ENCODE assay signal across 32 mouse cellular contexts in the genomic region with DNA sequence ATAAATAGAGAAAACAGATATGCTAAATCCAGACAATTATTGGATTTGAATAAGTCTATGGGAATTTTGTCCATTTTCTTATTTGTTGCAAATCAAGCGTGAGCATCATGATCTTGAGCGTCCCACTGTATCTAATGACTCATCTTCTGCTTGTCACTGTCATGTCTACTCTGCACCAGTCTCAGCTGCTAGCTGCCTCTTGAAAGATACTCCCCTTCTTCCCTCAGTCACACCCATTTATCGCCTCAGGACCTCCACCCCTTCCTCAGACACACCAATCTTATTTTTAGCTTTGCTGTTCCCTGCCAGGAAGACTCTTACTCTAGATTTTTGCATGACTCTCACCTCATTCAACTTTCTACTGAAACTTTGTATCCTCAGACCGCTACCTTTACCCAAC. TPM values are rescaled to one million over a fixed set of nuclear protein-coding genes. Genes with fewer than 3 reads are reported as not detected.
DNase-seq lines count a peak whose midpoint lies in the region; ATAC-seq and TF ChIP-seq lines count a peak whose summit lies in the region.
"Had no signal": no experiment of that assay in that cellular context is flagged by ENCODE, and none has a peak within 500 bp of the region (broad histone marks: within the 10 kb centered on the region; RNA-seq: fewer than 3 reads in every experiment).

No protein-coding gene starts in this region.

- H3K4me1 ChIP-seq in heart, embryonic 11.5 days (ENCODE audit: control insufficient read depth, insufficient read depth, low read length), result peaks cover 15% of the 10 kb centered on the region
- peaks cover 6 to 25% of the 10 kb centered on the region in 2 experiments for H3K4me1 ChIP-seq in heart, embryonic 14.5 days (ENCODE audit: control insufficient read depth in 2 of 2, insufficient read depth in 2 of 2, low read length in 2 of 2)
- H3K4me1 ChIP-seq in heart, postnatal 0 days (ENCODE audit: control insufficient read depth, insufficient read depth), result peaks cover 36% of the 10 kb centered on the region
- H3K4me1 ChIP-seq in heart, adult 2 months (ENCODE audit: control insufficient read depth, insufficient read depth, low read length), result peaks cover 11% of the 10 kb centered on the region
- peaks cover 2 to 3% of the 10 kb centered on the region in 2 experiments; a peak in 2 of 4 replicates for H3K4me1 ChIP-seq in MEL (ENCODE audit: control insufficient read depth in 1 of 2, insufficient read depth in 2 of 2, low read length in 2 of 2)
- H3K4me1 ChIP-seq: embryonic facial prominence, embryonic 12.5 days; hindbrain, embryonic 10.5 days; hindbrain, embryonic 13.5 days; intestine, embryonic 15.5 days had no signal

- 54% methylated on average over 4 of the region's 4 CpGs for WGBS in heart, embryonic 11.5 days (ENCODE audit: insufficient replicate concordance)
- 33% methylated on average over 4 of the region's 4 CpGs for WGBS in heart, embryonic 14.5 days
- 42% methylated on average over 4 of the region's 4 CpGs for WGBS in heart, postnatal 0 days
- WGBS in heart, adult 2 months, result 54% methylated on average over 4 of the region's 4 CpGs

- H3K27ac ChIP-seq in heart, embryonic 11.5 days (ENCODE audit: low read depth, low read length), result 0 out of 2 replicates have a peak overlapping the region, but pooled peaks have one; percentile 22
- peak overlapping the region; percentile 41 to 46; a peak in 3 of 4 replicates for H3K27ac ChIP-seq in heart, embryonic 14.5 days (replicated peaks in 1 of 2; ENCODE audit: control insufficient read depth in 1 of 2, insufficient read depth in 1 of 2, low read depth in 2 of 2, low read length in 2 of 2)
- 0 out of 2 replicates have a peak overlapping the region, but pooled peaks have one; percentile 38 for H3K27ac ChIP-seq in heart, postnatal 0 days (ENCODE audit: low read depth)
- H3K27ac ChIP-seq in heart, adult 2 months, result no peak overlapping the region
- H3K27ac ChIP-seq in MEL (ENCODE audit: control insufficient read depth, low read depth, low read length), result no peak overlapping the region
- H3K27ac ChIP-seq: embryonic facial prominence, embryonic 12.5 days; embryonic facial prominence, embryonic 15.5 days; gastrocnemius, adult 2 months; hindbrain, embryonic 10.5 days; hindbrain, embryonic 13.5 days; intestine, embryonic 15.5 days had no signal

- TF ChIP-seq EP300 in heart, postnatal 0 days (IDR thresholded peaks at IDR 0.05; ENCODE audit: low read depth), result no peak
- no peak for TF ChIP-seq EP300 in heart, adult 2 months (IDR thresholded peaks at IDR 0.05; ENCODE audit: insufficient read depth, low read depth, low read length)
- TF ChIP-seq EP300 in MEL (IDR thresholded peaks at IDR 0.05; ENCODE audit: low read depth in 1 of 2, low read length in 2 of 2), result no peak

- TF ChIP-seq POLR2A in heart, adult 2 months (IDR thresholded peaks at IDR 0.05; ENCODE audit: insufficient read depth, low read depth, low read length), result no peak
- no peak for TF ChIP-seq POLR2A in MEL (IDR thresholded peaks at IDR 0.05; ENCODE audit: control insufficient read depth in 1 of 2, insufficient read depth in 1 of 2, low read depth in 1 of 2, low read length in 2 of 2, poor library complexity in 1 of 2)

- H3K27me3 ChIP-seq in heart, embryonic 11.5 days (ENCODE audit: control insufficient read depth, insufficient read depth, low read length), result no peaks in the 10 kb centered on the region
- no peaks in the 10 kb centered on the region for H3K27me3 ChIP-seq in heart, embryonic 14.5 days (ENCODE audit: control insufficient read depth, insufficient read depth, low read length)
- H3K27me3 ChIP-seq in heart, postnatal 0 days (ENCODE audit: control insufficient read depth, insufficient read depth, low read length), result no peaks in the 10 kb centered on the region
- no peaks in the 10 kb centered on the region for H3K27me3 ChIP-seq in heart, adult 2 months (ENCODE audit: control insufficient read depth, insufficient read depth, low read length)
- no peaks in the 10 kb centered on the region for H3K27me3 ChIP-seq in MEL (ENCODE audit: control insufficient read depth in 1 of 2, insufficient read depth in 2 of 2, low read length in 2 of 2)
- H3K27me3 ChIP-seq: CH12.LX; embryonic facial prominence, embryonic 12.5 days; embryonic facial prominence, embryonic 15.5 days; hindbrain, embryonic 13.5 days; intestine, embryonic 15.5 days had no signal

- no peak overlapping the region for H3K9ac ChIP-seq in heart, embryonic 11.5 days (ENCODE audit: low read depth, low read length)
- H3K9ac ChIP-seq in heart, embryonic 14.5 days (ENCODE audit: low read length), result no peak overlapping the region
- H3K9ac ChIP-seq in heart, postnatal 0 days (replicated peaks; ENCODE audit: low read depth, low read length), result no peak overlapping the region
- H3K9ac ChIP-seq in heart, adult 2 months (ENCODE audit: low read depth, low read length), result no peak overlapping the region
- no peak overlapping the region for H3K9ac ChIP-seq in MEL (ENCODE audit: control insufficient read depth, low read depth, low read length, poor library complexity, severe bottlenecking)
- H3K9ac ChIP-seq: embryonic facial prominence, embryonic 12.5 days; embryonic facial prominence, embryonic 15.5 days; forebrain, postnatal 0 days; hindbrain, embryonic 13.5 days; intestine, embryonic 15.5 days had no signal

- no peak overlapping the region for H3K4me3 ChIP-seq in heart, embryonic 11.5 days (ENCODE audit: low read depth, low read length)
- no peak overlapping the region for H3K4me3 ChIP-seq in heart, embryonic 14.5 days (ENCODE audit: control insufficient read depth in 1 of 2, insufficient read depth in 1 of 2, low read depth in 1 of 2, low read length in 2 of 2)
- H3K4me3 ChIP-seq in heart, postnatal 0 days (ENCODE audit: low read depth, low read length), result no peak overlapping the region
- no peak overlapping the region for H3K4me3 ChIP-seq in heart, adult 2 months
- H3K4me3 ChIP-seq in MEL (ENCODE audit: control insufficient read depth in 1 of 2, insufficient read depth in 1 of 2, low read depth in 2 of 2, low read length in 2 of 2), result no peak overlapping the region
- H3K4me3 ChIP-seq: embryonic facial prominence, embryonic 12.5 days; embryonic facial prominence, embryonic 15.5 days; gastrocnemius, adult 2 months; hindbrain, embryonic 10.5 days; hindbrain, embryonic 13.5 days; intestine, embryonic 15.5 days had no signal

- no peak for ATAC-seq in heart, embryonic 11.5 days (replicated peaks; ENCODE audit: insufficient number of reproducible peaks, low FRiP score, low TSS enrichment)
- no peak for ATAC-seq in heart, embryonic 14.5 days (ENCODE audit: insufficient number of reproducible peaks, insufficient read depth, low FRiP score, low read depth)
- ATAC-seq in heart, postnatal 0 days (ENCODE audit: insufficient read depth, low read depth), result no peak
- ATAC-seq: forebrain, embryonic 14.5 days; forebrain, postnatal 0 days; hindbrain, embryonic 16.5 days; intestine, embryonic 15.5 days had no signal

- peaks cover 2% of the 10 kb centered on the region for H3K79me2 ChIP-seq in heart, adult 2 months (replicated peaks; ENCODE audit: control insufficient read depth, insufficient read depth, low read length)
- H3K79me2 ChIP-seq in MEL (ENCODE audit: control insufficient read depth, insufficient read depth, low read length, poor library complexity), result peaks cover 2% of the 10 kb centered on the region; the same call in 1 of the 2 replicates

- peak overlapping the region; percentile 19 for H3K4me2 ChIP-seq in heart, embryonic 11.5 days
- peak overlapping the region; percentile 6 for H3K4me2 ChIP-seq in heart, embryonic 14.5 days (ENCODE audit: low read length)
- H3K4me2 ChIP-seq in heart, postnatal 0 days (ENCODE audit: low read depth, low read length), result peak overlapping the region; percentile 21; the same call in 1 of the 2 replicates
- H3K4me2 ChIP-seq: embryonic facial prominence, embryonic 12.5 days; embryonic facial prominence, embryonic 15.5 days; hindbrain, embryonic 13.5 days; intestine, embryonic 15.5 days had no signal

- TF ChIP-seq RAD21 in MEL (IDR thresholded peaks at IDR 0.05; ENCODE audit: low read depth, low read length), result no peak

- no peak for DNase-seq in heart, postnatal 25 days (ENCODE audit: low spot score)
- no peak for DNase-seq in heart, postnatal 10 days
- no peak for DNase-seq in heart, postnatal 0 days (ENCODE audit: low spot score)
- no peak for DNase-seq in heart, adult 2 months
- DNase-seq in MEL (ENCODE audit: low read depth, low spot score), result peak; percentile 40
- no peak for DNase-seq in left cerebral cortex, adult 18-20 months (ENCODE audit: low spot score in 2 of 2)
- DNase-seq: adrenal gland, adult 2 months; adrenal gland, postnatal 14 days; B cell, adult 2 months; cerebellum, adult 11 months; cerebellum, adult 2 months; cerebellum, adult 9-11 months; cerebellum, postnatal 25 days; forebrain, postnatal 0 days; gastrocnemius, adult 2 months; gastrocnemius, postnatal 14 days; heart, adult 18-20 months; kidney, adult 11 months; kidney, adult 8-10 months had no signal

- no peak for TF ChIP-seq CTCF in heart, postnatal 0 days (IDR thresholded peaks at IDR 0.05; ENCODE audit: low read depth)
- TF ChIP-seq CTCF in heart, adult 2 months (IDR thresholded peaks at IDR 0.05), result no peak
- no peak for TF ChIP-seq CTCF in MEL (IDR thresholded peaks at IDR 0.05 in 2 of 3, conservative IDR thresholded peaks at IDR 0.05 in 1 of 3; ENCODE audit: control insufficient read depth in 1 of 3, insufficient read depth in 1 of 3, low read depth in 2 of 3, low read length in 3 of 3, poor library complexity in 1 of 3, severe bottlenecking in 1 of 3)

- no peaks in the 10 kb centered on the region for H3K36me3 ChIP-seq in heart, embryonic 11.5 days (ENCODE audit: control insufficient read depth, insufficient read depth, low read length)
- no peaks in the 10 kb centered on the region for H3K36me3 ChIP-seq in heart, embryonic 14.5 days (ENCODE audit: control insufficient read depth, insufficient read depth, low read length)
- H3K36me3 ChIP-seq in heart, postnatal 0 days (replicated peaks; ENCODE audit: control insufficient read depth, insufficient read depth, low read length), result no peaks in the 10 kb centered on the region
- peaks cover 19% of the 10 kb centered on the region for H3K36me3 ChIP-seq in heart, adult 2 months (ENCODE audit: control insufficient read depth, insufficient read depth, low read length)
- peaks cover 0 to 5% of the 10 kb centered on the region in 2 experiments; a peak in 2 of 4 replicates for H3K36me3 ChIP-seq in MEL (ENCODE audit: control insufficient read depth in 1 of 2, insufficient read depth in 2 of 2, low read length in 2 of 2)
- H3K36me3 ChIP-seq: embryonic facial prominence, embryonic 12.5 days; embryonic facial prominence, embryonic 15.5 days; G1E; hindbrain, embryonic 10.5 days; hindbrain, embryonic 13.5 days; intestine, embryonic 15.5 days had no signal

- intact Hi-C loops in heart, postnatal 25 days (cut with DNase I), result no loop called here
- intact Hi-C loops in heart, postnatal 10 days (cut with DNase I), result no loop called here
- intact Hi-C loops in heart, adult 2 months (cut with DNase I), result no loop called here

- H3K9me3 ChIP-seq in heart, embryonic 11.5 days (replicated peaks; ENCODE audit: control insufficient read depth, low read length), result no peaks in the 10 kb centered on the region
- no peaks in the 10 kb centered on the region for H3K9me3 ChIP-seq in heart, embryonic 14.5 days (ENCODE audit: control insufficient read depth, low read length)
- no peaks in the 10 kb centered on the region for H3K9me3 ChIP-seq in heart, postnatal 0 days (replicated peaks; ENCODE audit: control insufficient read depth, low read length)
- H3K9me3 ChIP-seq in MEL (replicated peaks; ENCODE audit: insufficient read depth, low read length), result no peaks in the 10 kb centered on the region
- H3K9me3 ChIP-seq: embryonic facial prominence, embryonic 12.5 days; embryonic facial prominence, embryonic 15.5 days; G1E; hindbrain, embryonic 10.5 days; hindbrain, embryonic 13.5 days; intestine, embryonic 15.5 days had no signal

RNA-seq across cellular contexts. Expression of a gene that starts 19.0 kb away (rescaled TPM):
- 42.6 and 56.9 TPM in 2 replicates for polyA plus RNA-seq in heart, embryonic 11.5 days (2014; fragmentation: Nextera tagmentation; extraction: Ambion mirVana)
- 10 to 100 TPM; 16.8 to 17.5 TPM for total RNA-seq in heart, postnatal 25 days (2021)
- polyA plus RNA-seq in heart, embryonic 14.5 days (2014; fragmentation: Nextera tagmentation; extraction: Ambion mirVana), result 57.4 and 58.2 TPM in 2 replicates
- 10 to 100 TPM; 28.0 to 28.4 TPM for total RNA-seq in heart, postnatal 10 days (2021)
- 10.9 and 45.6 TPM in 2 replicates for total RNA-seq in heart, postnatal 0 days (2014; rRNA removed; ENCODE audit: low replicate concordance)
- polyA plus RNA-seq in heart, postnatal 0 days (2015; fragmentation: Nextera tagmentation; extraction: Ambion mirVana), result 41.0 and 42.1 TPM in 2 replicates
- total RNA-seq in heart, adult 2 months (2021), result 10 to 100 TPM; 14.8 TPM
- polyA plus RNA-seq in heart, adult 2 months (2012; rRNA removed), result 5.6 and 9.8 TPM in 2 replicates
- total RNA-seq in MEL (2012; rRNA removed), result 12.5 and 14.8 TPM in 2 replicates
- 10 to 100 TPM in 1 of 2 experiments, not detected in 1; 15.4 TPM for polyA plus RNA-seq in MEL (2012; ENCODE audit: insufficient read depth in 1 of 2, insufficient read length in 2 of 2, low read depth in 1 of 2, low replicate concordance in 2 of 2, missing spikeins in 1 of 2)
- total RNA-seq in left cerebral cortex, adult 18-20 months (2021), result 10 to 100 TPM; 18.2 to 20.1 TPM

RNA-seq across cellular contexts. Expression of a gene that starts 30.0 kb away (rescaled TPM):
- polyA plus RNA-seq in heart, embryonic 11.5 days (2014; fragmentation: Nextera tagmentation; extraction: Ambion mirVana), result not detected in 2 replicates
- total RNA-seq in heart, postnatal 25 days (2021), result under 1 TPM in 1 of 2 experiments, not detected in 1; 0.08 TPM
- 0.20 and 0.26 TPM in 2 replicates for polyA plus RNA-seq in heart, embryonic 14.5 days (2014; fragmentation: Nextera tagmentation; extraction: Ambion mirVana)
- under 1 TPM; 0.07 to 0.26 TPM for total RNA-seq in heart, postnatal 10 days (2021)
- total RNA-seq in heart, postnatal 0 days (2014; rRNA removed; ENCODE audit: low replicate concordance), result 0.15 and 1.3 TPM in 2 replicates
- polyA plus RNA-seq in heart, postnatal 0 days (2015; fragmentation: Nextera tagmentation; extraction: Ambion mirVana), result 0.29 and 0.34 TPM in 2 replicates
- total RNA-seq in heart, adult 2 months (2021), result under 1 TPM in 1 of 2 experiments, not detected in 1; 0.08 TPM
- polyA plus RNA-seq in heart, adult 2 months (2012; rRNA removed), result not detected in 2 replicates
- not detected in 2 replicates for total RNA-seq in MEL (2012; rRNA removed)
- polyA plus RNA-seq in MEL (2012; ENCODE audit: insufficient read depth in 1 of 2, insufficient read length in 2 of 2, low read depth in 1 of 2, low replicate concordance in 2 of 2, missing spikeins in 1 of 2), result not detected
- total RNA-seq in left cerebral cortex, adult 18-20 months (2021), result under 1 TPM in 1 of 2 experiments, not detected in 1; 0.09 TPM
- total RNA-seq: adrenal gland, adult 2 months; adrenal gland, postnatal 14 days; CH12.LX; common myeloid progenitor, adult 5-6 weeks; forebrain, postnatal 0 days; heart, adult 18-20 months had no signal
- polyA plus RNA-seq: adrenal gland, adult 2 months; forebrain, embryonic 11.5 days; forebrain, embryonic 14.5 days; forebrain, postnatal 0 days; G1E; hindbrain, embryonic 10.5 days; hindbrain, embryonic 13.5 days; intestine, embryonic 15.5 days had no signal

Comparison
In these comparisons a context has a peak if more than half of its experiments do, and no peak if none do; other contexts are left out.
1. H3K27ac ChIP-seq: peak in heart, embryonic 11.5 days (single experiment), heart, embryonic 14.5 days (2 of 2) and heart, postnatal 0 days (single experiment); none in heart, adult 2 months (single experiment) and MEL (single experiment).
2. Peak in every context shown above with its lines, with median percentiles within 50 percentile points of each other: H3K4me2 ChIP-seq.